Mouse (Mus musculus): ENCODE results near the gene Fam149a. TPM values are rescaled to one million over a fixed set of nuclear protein-coding genes. Genes with fewer than 3 reads are reported as not detected.
A peak's percentile ranks its signal among the peaks of the same experiment; 100 is the strongest.

Fam149a gene
- polyA plus RNA-seq, 1 experiment from 2014 or later = 53.1 TPM

- ChIA-PET POLR2A (no interaction called here), CTCF (interaction anchor here (1.7 to 2.3 kb wide), 2 partner anchors 10 to 571 kb away, joined by 4 to 5 read pairs; partner anchors contain the start of gene Ccdc110)
- in situ Hi-C loops (cut with MboI; ENCODE audit: low pct_unique_long_range_greater_than_20kb) = loop anchor here (5.0 kb wide), 1 partner anchor 574 kb away; no protein-coding TSS in a partner anchor
- ATAC-seq (no peak), DNase-seq (ENCODE audit: low read depth, low spot score) (no peak)
- TF ChIP-seq CTCF (IDR thresholded peaks at IDR 0.05) = no peak
- H3K27me3 ChIP-seq = peaks cover 7% of the 10 kb centered on the region
Observed at GRCm38 (mm10) chr8:45363220-45363619, 18.9 kb downstream of the Fam149a start.

- ATAC-seq (no peak), DNase-seq (ENCODE audit: low read depth, low spot score) (no peak)
- in situ Hi-C loops (cut with MboI; ENCODE audit: low pct_unique_long_range_greater_than_20kb) = loop anchor here (5.0 kb wide), 1 partner anchor 575 kb away; no protein-coding TSS in a partner anchor
- TF ChIP-seq CTCF (IDR thresholded peaks at IDR 0.05) = peak; percentile 60
- ChIA-PET POLR2A (no interaction called here), CTCF (interaction anchor here (2.3 kb wide), 1 partner anchor 11 kb away, joined by 5 read pairs; no protein-coding TSS in a partner anchor)
- H3K27me3 ChIP-seq = peaks cover 7% of the 10 kb centered on the region
Observed at GRCm38 (mm10) chr8:45362323-45362722, 19.8 kb downstream of the Fam149a start.

DNA sequence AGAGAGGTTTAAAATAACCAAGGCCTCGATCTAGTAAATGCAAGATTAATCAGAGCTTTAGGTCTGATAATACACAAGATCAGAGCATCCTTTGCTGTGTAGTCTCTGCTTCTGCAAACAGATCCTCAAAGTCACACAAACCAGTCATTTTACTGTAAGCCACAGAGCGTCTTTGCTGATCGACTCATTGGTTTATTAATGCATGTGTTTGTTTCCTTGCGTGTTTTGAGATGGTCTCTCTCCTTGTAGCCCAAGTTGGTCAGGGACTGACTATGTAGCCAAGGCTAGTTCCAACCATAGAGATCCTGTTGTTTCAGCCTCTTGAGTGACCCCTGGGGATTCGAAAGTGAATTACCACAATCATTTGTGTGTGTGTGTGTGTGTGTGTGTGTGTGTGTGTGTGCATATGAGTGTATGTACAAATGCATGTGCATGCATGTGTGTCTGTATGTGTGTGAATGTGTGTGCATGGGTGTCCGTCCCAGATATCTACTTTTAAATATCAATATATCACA is 22.9 kb downstream of the Fam149a start:
- DNase-seq (ENCODE audit: low read depth, low spot score) (no peak), ATAC-seq (no peak)
- no peaks in the 10 kb centered on the region for H3K27me3 ChIP-seq
- TF ChIP-seq CTCF (IDR thresholded peaks at IDR 0.05) = peak; percentile 43
- in situ Hi-C loops (cut with MboI; ENCODE audit: low pct_unique_long_range_greater_than_20kb) = no loop called here
- POLR2A ChIA-PET = no interaction called here
- CTCF ChIA-PET = interaction anchor here (1.1 to 1.2 kb wide), 2 partner anchors 14 to 17 kb away, joined by 5 to 6 read pairs; no protein-coding TSS in a partner anchor

DNA sequence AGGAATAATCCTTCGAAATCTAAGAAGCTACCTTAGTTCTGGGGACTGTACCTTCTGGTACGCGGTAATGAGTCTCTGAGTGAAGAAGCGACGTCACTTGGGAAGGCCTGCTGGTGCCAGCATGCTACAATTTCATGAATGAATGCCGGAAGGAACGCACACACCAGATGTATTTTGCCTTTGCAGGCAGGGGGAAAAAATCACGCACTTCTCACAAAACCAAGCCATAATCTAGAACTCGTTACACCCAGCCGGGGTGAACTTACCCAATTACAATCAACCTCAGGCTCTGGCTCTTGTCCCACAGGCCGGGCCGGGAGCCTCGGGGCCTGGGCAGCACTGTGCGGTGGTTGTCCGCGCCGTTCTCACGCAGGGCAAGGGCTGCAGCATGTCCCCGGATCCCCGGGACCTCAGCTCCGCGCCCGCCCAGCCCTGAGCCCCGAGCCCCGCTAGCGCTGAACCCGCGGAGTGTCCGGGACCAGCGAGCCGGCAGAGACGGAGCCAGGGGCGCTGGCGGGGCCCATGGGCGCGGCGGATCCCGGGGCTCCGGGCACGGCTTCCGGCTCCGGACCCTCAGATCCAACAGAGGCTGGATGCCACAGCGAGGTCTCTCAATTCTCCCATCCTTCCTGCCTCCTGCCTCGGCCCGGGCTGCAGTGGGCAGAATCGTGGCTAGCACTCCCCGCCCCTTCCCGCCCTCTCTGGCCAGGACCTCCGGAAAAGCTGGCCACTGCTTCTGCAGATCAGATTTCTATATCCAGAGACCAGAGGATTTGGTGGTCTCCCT is 23.8 kb downstream of the Fam149a start:
- TF ChIP-seq CTCF (IDR thresholded peaks at IDR 0.05) = no peak
- ChIA-PET POLR2A (no interaction called here), CTCF (interaction anchor here (1.1 to 1.2 kb wide), 2 partner anchors 13 to 16 kb away, joined by 5 to 6 read pairs; no protein-coding TSS in a partner anchor)
- no peak for DNase-seq (ENCODE audit: low read depth, low spot score)
- no peaks in the 10 kb centered on the region for H3K27me3 ChIP-seq
- ATAC-seq = peak; percentile 91
- in situ Hi-C loops (cut with MboI; ENCODE audit: low pct_unique_long_range_greater_than_20kb) = no loop called here

DNA sequence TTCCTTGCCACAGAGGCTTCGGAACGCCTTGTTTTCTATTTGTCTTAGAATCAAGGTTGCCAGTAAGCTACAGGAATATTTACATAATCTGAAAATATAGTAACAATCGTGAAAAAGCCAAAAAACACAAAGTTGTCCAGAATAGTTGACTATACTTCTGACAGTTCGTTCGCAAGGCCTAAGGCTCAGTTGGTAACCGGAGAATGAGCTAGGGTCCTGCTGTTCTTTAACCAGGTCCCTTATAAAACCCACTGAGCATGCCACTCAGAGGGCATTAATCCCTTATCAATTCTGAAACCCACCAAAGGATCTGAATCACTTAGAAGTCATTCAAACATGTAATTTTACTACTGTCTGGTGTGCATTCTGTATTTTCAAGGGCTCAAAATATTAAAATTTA is 26.3 kb downstream of the Fam149a start:
- no peaks in the 10 kb centered on the region for H3K27me3 ChIP-seq
- ChIA-PET POLR2A (no interaction called here), CTCF (interaction anchor here (1.2 to 2.2 kb wide), 4 partner anchors 9 to 580 kb away, joined by 3 to 11 read pairs (median 6); no protein-coding TSS in a partner anchor)
- ATAC-seq (no peak), DNase-seq (ENCODE audit: low read depth, low spot score) (no peak)
- TF ChIP-seq CTCF (IDR thresholded peaks at IDR 0.05) = no peak
- in situ Hi-C loops (cut with MboI; ENCODE audit: low pct_unique_long_range_greater_than_20kb) = no loop called here

GRCm38 (mm10) chr8:45345031-45345430 is 37.1 kb downstream of the Fam149a start:
- no peak for DNase-seq (ENCODE audit: low read depth, low spot score)
- peak; percentile 81 for ATAC-seq
- POLR2A ChIA-PET = no interaction called here
- in situ Hi-C loops (cut with MboI; ENCODE audit: low pct_unique_long_range_greater_than_20kb) = no loop called here
- CTCF ChIA-PET = interaction anchor here (0.8 to 2.7 kb wide), 9 partner anchors 8 to 590 kb away, joined by 3 to 22 read pairs (median 5); partner anchors contain the start of genes Ccdc110 and Cyp4v3
- peak; percentile 85 for TF ChIP-seq CTCF (IDR thresholded peaks at IDR 0.05)
- no peaks in the 10 kb centered on the region for H3K27me3 ChIP-seq

- POLR2A ChIA-PET = no interaction called here
- H3K27me3 ChIP-seq = no peaks in the 10 kb centered on the region
- ATAC-seq (no peak), DNase-seq (ENCODE audit: low read depth, low spot score) (no peak)
- no peak for TF ChIP-seq CTCF (IDR thresholded peaks at IDR 0.05)
- in situ Hi-C loops (cut with MboI; ENCODE audit: low pct_unique_long_range_greater_than_20kb) = no loop called here
- CTCF ChIA-PET = interaction anchor here (1.1 to 2.7 kb wide), 7 partner anchors 9 to 75 kb away, joined by 3 to 22 read pairs (median 5); partner anchors contain the start of gene Cyp4v3
Observed at GRCm38 (mm10) chr8:45344298-45344697, 37.8 kb downstream of the Fam149a start.

GRCm38 (mm10) chr8:45341630-45342628 is 40.2 kb downstream of the Fam149a start:
- no peaks in the 10 kb centered on the region for H3K27me3 ChIP-seq
- in situ Hi-C loops (cut with MboI; ENCODE audit: low pct_unique_long_range_greater_than_20kb) = no loop called here
- TF ChIP-seq CTCF (IDR thresholded peaks at IDR 0.05) = no peak
- no peak for DNase-seq (ENCODE audit: low read depth, low spot score)
- ATAC-seq = no peak
- POLR2A ChIA-PET = no interaction called here
- CTCF ChIA-PET = interaction anchor here (0.7 to 2.4 kb wide), 4 partner anchors 12 to 22 kb away, joined by 3 to 6 read pairs (median 4); no protein-coding TSS in a partner anchor

GRCm38 (mm10) chr8:45333493-45333892 is 48.6 kb downstream of the Fam149a start:
- no peak for TF ChIP-seq CTCF (IDR thresholded peaks at IDR 0.05)
- DNase-seq (ENCODE audit: low read depth, low spot score) = no peak
- peak; percentile 49 for ATAC-seq

More at GRCm38 (mm10) chr8:45333493-45333892, 48.6 kb downstream of the Fam149a start:
- CTCF ChIA-PET = interaction anchor here (3.9 kb wide), 1 partner anchor 11 kb away, joined by 22 read pairs; no protein-coding TSS in a partner anchor
- in situ Hi-C loops (cut with MboI; ENCODE audit: low pct_unique_long_range_greater_than_20kb) = no loop called here
- no peaks in the 10 kb centered on the region for H3K27me3 ChIP-seq
- POLR2A ChIA-PET = no interaction called here
